Mouse (Mus musculus): ENCODE measurements around the gene Trim8. TPM values are rescaled to one million over a fixed set of nuclear protein-coding genes. Genes with fewer than 3 reads are reported as not detected.

The Trim8 gene
- polyA plus RNA-seq, 1 experiment, result 42.3 TPM

GRCm38 (mm10) chr19:46515287-46515821 is 13.9 kb downstream of the Trim8 start:
- no peak overlapping the region for H3K4me3 ChIP-seq
- no peak for TF ChIP-seq MAX (IDR thresholded peaks at IDR 0.05; ENCODE audit: low read depth)
- no peak for TF ChIP-seq CEBPB (IDR thresholded peaks at IDR 0.05; ENCODE audit: insufficient read depth, poor library complexity, severe bottlenecking)
- no peak for TF ChIP-seq POLR2A (IDR thresholded peaks at IDR 0.05; ENCODE audit: insufficient read length, low read depth)
- TF ChIP-seq MYOG (IDR thresholded peaks at IDR 0.05; ENCODE audit: control insufficient read depth in 1 of 3, insufficient read depth in 1 of 3, insufficient read length in 2 of 3, low read depth in 2 of 3), result no peak
- no peak for TF ChIP-seq USF1 (IDR thresholded peaks at IDR 0.05; ENCODE audit: low read depth)
- TF ChIP-seq REST (IDR thresholded peaks at IDR 0.05; ENCODE audit: insufficient read depth, insufficient read length), result no peak
- TF ChIP-seq SRF (IDR thresholded peaks at IDR 0.05; ENCODE audit: control insufficient read depth, insufficient read length, low read depth), result no peak
- no peak for TF ChIP-seq TCF12 (IDR thresholded peaks at IDR 0.05; ENCODE audit: insufficient read depth, poor library complexity, severe bottlenecking)
- TF ChIP-seq TCF3 (IDR thresholded peaks at IDR 0.05; ENCODE audit: insufficient read length, low read depth), result no peak
- no peak for TF ChIP-seq MYOD1 (IDR thresholded peaks at IDR 0.05; ENCODE audit: control insufficient read depth in 1 of 3, insufficient read length in 2 of 3, low read depth in 2 of 3)
- TF ChIP-seq POLR2AphosphoS2 (IDR thresholded peaks at IDR 0.05; ENCODE audit: insufficient read length, low read depth), result no peak
- no peak for TF ChIP-seq E2F4 (IDR thresholded peaks at IDR 0.05; ENCODE audit: insufficient read depth)
- H3ac ChIP-seq (ENCODE audit: control insufficient read depth, insufficient read length), result no peak overlapping the region
- H3K36me3 ChIP-seq (ENCODE audit: control insufficient read depth, insufficient read depth), result peaks cover 47% of the 10 kb centered on the region
- H3K27me3 ChIP-seq (ENCODE audit: control insufficient read depth, insufficient read depth, insufficient read length), result no peaks in the 10 kb centered on the region
- no peak overlapping the region for H3K4me2 ChIP-seq (ENCODE audit: low read depth)
- peaks cover 41% of the 10 kb centered on the region for H3K79me2 ChIP-seq (ENCODE audit: control insufficient read depth, insufficient read depth)

- H3K36me3 ChIP-seq (ENCODE audit: control insufficient read depth, insufficient read depth), result peaks cover 39% of the 10 kb centered on the region
These were observed 15.4 kb downstream of the Trim8 start for GRCm38 (mm10) chr19:46516667-46517528.

GRCm38 (mm10) chr19:46517529-46518351 is 16.2 kb downstream of the Trim8 start:
- H3ac ChIP-seq (ENCODE audit: control insufficient read depth, insufficient read length), result no peak overlapping the region
- no peak overlapping the region for H3K4me3 ChIP-seq
- peak overlapping the region; percentile 60 for H3K4me2 ChIP-seq (ENCODE audit: low read depth)
- no peaks in the 10 kb centered on the region for H3K27me3 ChIP-seq (ENCODE audit: control insufficient read depth, insufficient read depth, insufficient read length)
- TF ChIP-seq SRF (IDR thresholded peaks at IDR 0.05; ENCODE audit: control insufficient read depth, insufficient read length, low read depth) (peak; percentile 32), MYOD1 (IDR thresholded peaks at IDR 0.05; ENCODE audit: control insufficient read depth in 1 of 3, insufficient read length in 2 of 3, low read depth in 2 of 3) (peak; percentile 97 to 99 (median 97)), TCF12 (IDR thresholded peaks at IDR 0.05; ENCODE audit: insufficient read depth, poor library complexity, severe bottlenecking) (peak; percentile 99), TCF3 (IDR thresholded peaks at IDR 0.05; ENCODE audit: insufficient read length, low read depth) (peak; percentile 96), MYOG (IDR thresholded peaks at IDR 0.05; ENCODE audit: control insufficient read depth in 1 of 3, insufficient read depth in 1 of 3, insufficient read length in 2 of 3, low read depth in 2 of 3) (peak; percentile 92 to 98 (median 97)), USF1 (IDR thresholded peaks at IDR 0.05; ENCODE audit: low read depth) (no peak), CEBPB (IDR thresholded peaks at IDR 0.05; ENCODE audit: insufficient read depth, poor library complexity, severe bottlenecking) (no peak)
- peaks cover 17% of the 10 kb centered on the region for H3K79me2 ChIP-seq (ENCODE audit: control insufficient read depth, insufficient read depth)
- peaks cover 31% of the 10 kb centered on the region for H3K36me3 ChIP-seq (ENCODE audit: control insufficient read depth, insufficient read depth)

More at GRCm38 (mm10) chr19:46516667-46517528, 15.4 kb downstream of the Trim8 start:
- peaks cover 25% of the 10 kb centered on the region for H3K79me2 ChIP-seq (ENCODE audit: control insufficient read depth, insufficient read depth)
- no peak overlapping the region for H3K4me3 ChIP-seq
- no peaks in the 10 kb centered on the region for H3K27me3 ChIP-seq (ENCODE audit: control insufficient read depth, insufficient read depth, insufficient read length)
- H3ac ChIP-seq (ENCODE audit: control insufficient read depth, insufficient read length), result no peak overlapping the region
- TF ChIP-seq TCF12 (IDR thresholded peaks at IDR 0.05; ENCODE audit: insufficient read depth, poor library complexity, severe bottlenecking), result no peak
- TF ChIP-seq SRF (IDR thresholded peaks at IDR 0.05; ENCODE audit: control insufficient read depth, insufficient read length, low read depth), result no peak
- TF ChIP-seq POLR2AphosphoS2 (IDR thresholded peaks at IDR 0.05; ENCODE audit: insufficient read length, low read depth), result peak; percentile 80
- no peak for TF ChIP-seq CEBPB (IDR thresholded peaks at IDR 0.05; ENCODE audit: insufficient read depth, poor library complexity, severe bottlenecking)
- TF ChIP-seq POLR2A (IDR thresholded peaks at IDR 0.05; ENCODE audit: insufficient read length, low read depth), result peak; percentile 10
- TF ChIP-seq MYOG (IDR thresholded peaks at IDR 0.05; ENCODE audit: control insufficient read depth in 1 of 3, insufficient read depth in 1 of 3, insufficient read length in 2 of 3, low read depth in 2 of 3), result no peak
- no peak for TF ChIP-seq USF1 (IDR thresholded peaks at IDR 0.05; ENCODE audit: low read depth)
- no peak for TF ChIP-seq TCF3 (IDR thresholded peaks at IDR 0.05; ENCODE audit: insufficient read length, low read depth)
- TF ChIP-seq REST (IDR thresholded peaks at IDR 0.05; ENCODE audit: insufficient read depth, insufficient read length), result no peak
- H3K4me2 ChIP-seq (ENCODE audit: low read depth), result peak overlapping the region; percentile 60

- TF ChIP-seq SRF (IDR thresholded peaks at IDR 0.05; ENCODE audit: control insufficient read depth, insufficient read length, low read depth) (no peak), MYOG (IDR thresholded peaks at IDR 0.05; ENCODE audit: control insufficient read depth in 1 of 3, insufficient read depth in 1 of 3, insufficient read length in 2 of 3, low read depth in 2 of 3) (peak; percentile 67 to 89 (median 88)), POLR2AphosphoS2 (IDR thresholded peaks at IDR 0.05; ENCODE audit: insufficient read length, low read depth) (peak; percentile 94), TCF3 (IDR thresholded peaks at IDR 0.05; ENCODE audit: insufficient read length, low read depth) (peak; percentile 95), POLR2A (IDR thresholded peaks at IDR 0.05; ENCODE audit: insufficient read length, low read depth) (peak; percentile 52), E2F4 (IDR thresholded peaks at IDR 0.05; ENCODE audit: insufficient read depth) (no peak), TCF12 (IDR thresholded peaks at IDR 0.05; ENCODE audit: insufficient read depth, poor library complexity, severe bottlenecking) (peak; percentile 94), MYOD1 (IDR thresholded peaks at IDR 0.05; ENCODE audit: control insufficient read depth in 1 of 3, insufficient read length in 2 of 3, low read depth in 2 of 3) (peak in 2 of 3 experiments; percentile 89 to 92)
- H3K4me2 ChIP-seq (ENCODE audit: low read depth), result peak overlapping the region; percentile 60
- peaks cover 11% of the 10 kb centered on the region for H3K79me2 ChIP-seq (ENCODE audit: control insufficient read depth, insufficient read depth)
- H3ac ChIP-seq (ENCODE audit: control insufficient read depth, insufficient read length), result no peak overlapping the region
- no peak overlapping the region for H3K4me3 ChIP-seq
- H3K27me3 ChIP-seq (ENCODE audit: control insufficient read depth, insufficient read depth, insufficient read length), result no peaks in the 10 kb centered on the region
- H3K36me3 ChIP-seq (ENCODE audit: control insufficient read depth, insufficient read depth), result peaks cover 29% of the 10 kb centered on the region
These were observed 16.9 kb downstream of the Trim8 start for GRCm38 (mm10) chr19:46518352-46518787.
